Mouse (Mus musculus) heart, adult 2 months (tissue): ENCODE data around the gene Icam1. TPM values are rescaled to one million over a fixed set of nuclear protein-coding genes. Genes with fewer than 3 reads are reported as not detected.
A peak's percentile ranks its signal among the peaks of the same experiment; 100 is the strongest.

Experiments
- DNase-seq, 2 experiments: peaks; one replicate each; pipeline ENCODE4 v3.0.0; 2021
- H3K27ac ChIP-seq: fragments of 200-600 bp; 2 replicates; pipeline ENCODE4 v1.8.1; 2022
- H3K27me3 ChIP-seq: fragments of 200-500 bp; 2 replicates; pipeline ENCODE4 v1.6.1; 2012; ENCODE audit warnings: mild to moderate bottlenecking, low read length, inconsistent platforms, mixed read lengths; ENCODE audit not compliant: control insufficient read depth, insufficient read depth
- H3K36me3 ChIP-seq: fragments of 200-500 bp; 2 replicates; pipeline ENCODE4 v1.6.1; 2012; ENCODE audit warnings: low read length, inconsistent platforms; ENCODE audit not compliant: control insufficient read depth, insufficient read depth
- H3K4me1 ChIP-seq: fragments of 200-500 bp; 2 replicates; pipeline ENCODE4 v1.6.1; 2011; ENCODE audit warnings: low read length; ENCODE audit not compliant: control insufficient read depth, insufficient read depth
- H3K4me3 ChIP-seq: fragments of 200-600 bp; 2 replicates; pipeline ENCODE4 v1.8.1; 2022
- H3K79me2 ChIP-seq: fragments of 200-500 bp; replicated peaks from 2 replicates; pipeline ENCODE4 v1.6.1; 2012; ENCODE audit warnings: mild to moderate bottlenecking, inconsistent platforms, low read length, moderate library complexity, mixed read lengths; ENCODE audit not compliant: control insufficient read depth, insufficient read depth
- H3K9ac ChIP-seq: fragments of 200-500 bp; 2 replicates; pipeline ENCODE4 v1.6.1; 2012; ENCODE audit warnings: low read depth, mild to moderate bottlenecking, control low read depth, inconsistent platforms, low read length, mixed read lengths
- CTCF ChIP-seq: fragments of 200-600 bp; IDR thresholded peaks from 2 replicates; pipeline ENCODE4 v1.8.1; 2022; ENCODE audit warnings: antibody characterized with exemption, mild to moderate bottlenecking, moderate library complexity
- EP300 ChIP-seq: fragments of 200-500 bp; IDR thresholded peaks from 2 replicates; pipeline ENCODE4 v1.6.1; 2011; ENCODE audit warnings: low read depth, low read length, control low read depth; ENCODE audit not compliant: insufficient read depth
- POLR2A ChIP-seq: fragments of 200-500 bp; IDR thresholded peaks from 2 replicates; pipeline ENCODE4 v1.6.1; 2011; ENCODE audit warnings: mild to moderate bottlenecking, low read depth, low read length, control low read depth; ENCODE audit not compliant: insufficient read depth
- WGBS: fragments of 180-500 bp; shearing (Covaris S2); methylation state at CpG from one replicate; pipeline ENCODE4 v1.1.7; 2018; 5-methylcytosine and 5-hydroxymethylcytosine counted together
- intact Hi-C: fragments of 180-260 bp; cut with DNase I; formaldehyde crosslinking; loops from one replicate; pipeline ENCODE4 v1.15.1; 2025
- polyA plus RNA-seq: library from polyadenylated mRNA; depleted of rRNA; stranded (reverse); fragments of >200 nt; gene quantifications from 2 replicates; pipeline ENCODE4 v1.2.3, GENCODE M21; 2012
- total RNA-seq, 2 experiments: library from RNA; stranded (reverse); gene quantifications; 2 replicates each; pipeline ENCODE4 v1.2.3; 2021

Icam1 gene
- total and polyA plus RNA-seq, 3 experiments = 7.6 to 12.4 (median 9.2) TPM

DNA sequence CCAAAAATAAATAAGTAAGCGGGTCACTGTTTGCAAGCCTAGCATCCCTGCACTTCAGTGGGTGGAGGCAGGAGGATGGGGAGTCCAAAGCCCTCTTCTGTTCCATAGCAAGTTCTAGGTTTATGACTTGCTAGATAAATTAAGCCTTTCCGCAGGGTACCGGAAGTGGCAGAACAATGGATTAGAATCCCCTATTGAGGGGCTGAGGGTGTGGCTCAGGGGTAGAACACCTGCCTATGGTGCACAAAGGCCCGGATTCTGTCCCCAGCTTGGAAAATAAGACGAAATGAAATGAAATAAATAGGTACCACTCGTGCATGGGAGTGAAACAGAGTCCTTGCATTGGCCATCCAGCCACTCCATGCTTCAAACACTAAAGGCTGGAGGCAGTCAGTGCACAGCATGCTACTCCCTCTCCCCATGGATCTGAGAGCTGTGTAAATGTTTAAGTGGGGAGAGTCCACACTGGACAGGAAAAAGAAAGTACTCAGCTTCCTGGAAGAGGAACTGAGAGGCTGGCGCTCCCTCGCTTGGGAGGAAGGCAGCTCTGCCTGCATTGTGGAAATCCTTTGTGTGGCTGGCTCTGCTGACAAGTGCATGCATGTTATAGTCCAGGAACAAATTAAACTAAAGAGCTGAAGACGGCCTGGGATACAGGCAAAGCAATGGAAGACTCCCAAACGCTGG, 37.2 kb upstream of the Icam1 start:
- intact Hi-C loops = no loop called here
- 48% methylated on average over 10 of the region's 10 CpGs for WGBS

GRCm38 (mm10) chr9:20979181-20979580, 36.6 kb upstream of the Icam1 start:
- no peak overlapping the region for H3K4me3 ChIP-seq
- H3K4me1 ChIP-seq = peaks cover 5% of the 10 kb centered on the region
- H3K79me2 ChIP-seq = no peaks in the 10 kb centered on the region
- H3K9ac ChIP-seq = no peak overlapping the region
- no peak for DNase-seq
- TF ChIP-seq POLR2A (no peak), CTCF (no peak), EP300 (no peak)
- intact Hi-C loops = no loop called here
- 59% methylated on average over 5 of the region's 5 CpGs for WGBS
- no peaks in the 10 kb centered on the region for H3K36me3 ChIP-seq
- H3K27me3 ChIP-seq = no peaks in the 10 kb centered on the region
- H3K27ac ChIP-seq = peak overlapping the region; percentile 27

More for the DNA sequence above, 37.2 kb upstream of the Icam1 start:
- no peak for DNase-seq
- H3K27me3 ChIP-seq = no peaks in the 10 kb centered on the region
- TF ChIP-seq CTCF (no peak), POLR2A (no peak), EP300 (no peak)
- H3K4me1 ChIP-seq = peaks cover 6% of the 10 kb centered on the region
- H3K27ac ChIP-seq = peak overlapping the region; percentile 38
- no peaks in the 10 kb centered on the region for H3K79me2 ChIP-seq
- H3K9ac ChIP-seq = no peak overlapping the region
- H3K36me3 ChIP-seq = no peaks in the 10 kb centered on the region
- no peak overlapping the region for H3K4me3 ChIP-seq

GRCm38 (mm10) chr9:20979769-20980168, 36.0 kb upstream of the Icam1 start:
- DNase-seq = no peak
- H3K9ac ChIP-seq = no peak overlapping the region
- H3K4me3 ChIP-seq = no peak overlapping the region
- intact Hi-C loops = no loop called here
- TF ChIP-seq EP300 (no peak), POLR2A (no peak), CTCF (no peak)
- no peaks in the 10 kb centered on the region for H3K79me2 ChIP-seq
- no peaks in the 10 kb centered on the region for H3K36me3 ChIP-seq
- H3K27ac ChIP-seq = no peak overlapping the region
- WGBS = 88% methylated on average over 7 of the region's 7 CpGs
- H3K27me3 ChIP-seq = no peaks in the 10 kb centered on the region
- peaks cover 5% of the 10 kb centered on the region for H3K4me1 ChIP-seq

DNA sequence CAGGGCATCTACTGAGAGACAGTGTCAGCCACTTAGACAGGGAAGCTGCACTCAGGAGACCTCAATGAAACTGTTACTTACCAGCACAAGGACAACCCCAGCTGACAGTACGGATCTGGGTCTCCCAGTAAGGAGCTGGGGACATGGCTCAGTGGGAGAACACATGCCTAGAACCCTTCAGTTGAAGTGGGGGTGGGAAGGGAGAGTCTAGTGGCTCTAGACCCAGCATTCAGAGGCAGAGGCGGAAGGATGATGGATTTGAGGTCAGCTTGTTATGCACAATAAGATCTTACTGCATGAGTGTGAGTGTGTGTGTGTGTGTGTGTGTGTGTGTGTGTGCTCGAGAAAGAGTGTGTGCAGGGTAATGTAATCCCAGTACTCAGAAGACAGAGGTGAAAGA, 33.6 kb upstream of the Icam1 start:
- Histone ChIP-seq H3K4me1 (peaks cover 2% of the 10 kb centered on the region), H3K36me3 (no peaks in the 10 kb centered on the region), H3K27me3 (no peaks in the 10 kb centered on the region), H3K4me3 (no peak overlapping the region), H3K9ac (no peak overlapping the region), H3K27ac (no peak overlapping the region), H3K79me2 (no peaks in the 10 kb centered on the region)
- TF ChIP-seq CTCF = no peak
- TF ChIP-seq POLR2A = no peak
- TF ChIP-seq EP300 = no peak
- DNase-seq = no peak
- 85% methylated on average over 3 of the region's 3 CpGs for WGBS
- intact Hi-C loops = no loop called here

GRCm38 (mm10) chr9:20983169-20983568, 32.6 kb upstream of the Icam1 start:
- Histone ChIP-seq H3K79me2 (no peaks in the 10 kb centered on the region), H3K4me1 (peaks cover 2% of the 10 kb centered on the region), H3K36me3 (no peaks in the 10 kb centered on the region), H3K9ac (no peak overlapping the region), H3K4me3 (no peak overlapping the region), H3K27ac (no peak overlapping the region), H3K27me3 (no peaks in the 10 kb centered on the region)
- 28% methylated on average over 5 of the region's 5 CpGs for WGBS
- TF ChIP-seq EP300 (no peak), CTCF (no peak), POLR2A (no peak)
- no peak for DNase-seq
- intact Hi-C loops = no loop called here

- H3K36me3 ChIP-seq = no peaks in the 10 kb centered on the region
- intact Hi-C loops = no loop called here
- TF ChIP-seq POLR2A = no peak
- no peak for TF ChIP-seq EP300
- TF ChIP-seq CTCF = no peak
- H3K4me3 ChIP-seq = no peak overlapping the region
- no peak overlapping the region for H3K9ac ChIP-seq
- WGBS = 50% methylated on average over 15 of the region's 15 CpGs
- DNase-seq = peak; percentile 54 to 62
- H3K27ac ChIP-seq = no peak overlapping the region
- H3K27me3 ChIP-seq = no peaks in the 10 kb centered on the region
- no peaks in the 10 kb centered on the region for H3K79me2 ChIP-seq
- no peaks in the 10 kb centered on the region; the same call in 1 of the 2 replicates for H3K4me1 ChIP-seq
Measured at GRCm38 (mm10) chr9:20986952-20987686, 28.7 kb upstream of the Icam1 start.
